Mouse (Mus musculus) heart, adult 2 months (tissue): Measurements from ENCODE around the gene 2010109A12Rik.

Experiments used
- CTCF ChIP-seq: fragments of 200-600 bp; IDR thresholded peaks from 2 replicates; pipeline ENCODE4 v1.8.1; 2022; ENCODE audit warnings: antibody characterized with exemption, mild to moderate bottlenecking, moderate library complexity
- POLR2A ChIP-seq: fragments of 200-500 bp; IDR thresholded peaks from 2 replicates; pipeline ENCODE4 v1.6.1; 2011; ENCODE audit warnings: mild to moderate bottlenecking, low read depth, low read length, control low read depth; ENCODE audit not compliant: insufficient read depth

DNA sequence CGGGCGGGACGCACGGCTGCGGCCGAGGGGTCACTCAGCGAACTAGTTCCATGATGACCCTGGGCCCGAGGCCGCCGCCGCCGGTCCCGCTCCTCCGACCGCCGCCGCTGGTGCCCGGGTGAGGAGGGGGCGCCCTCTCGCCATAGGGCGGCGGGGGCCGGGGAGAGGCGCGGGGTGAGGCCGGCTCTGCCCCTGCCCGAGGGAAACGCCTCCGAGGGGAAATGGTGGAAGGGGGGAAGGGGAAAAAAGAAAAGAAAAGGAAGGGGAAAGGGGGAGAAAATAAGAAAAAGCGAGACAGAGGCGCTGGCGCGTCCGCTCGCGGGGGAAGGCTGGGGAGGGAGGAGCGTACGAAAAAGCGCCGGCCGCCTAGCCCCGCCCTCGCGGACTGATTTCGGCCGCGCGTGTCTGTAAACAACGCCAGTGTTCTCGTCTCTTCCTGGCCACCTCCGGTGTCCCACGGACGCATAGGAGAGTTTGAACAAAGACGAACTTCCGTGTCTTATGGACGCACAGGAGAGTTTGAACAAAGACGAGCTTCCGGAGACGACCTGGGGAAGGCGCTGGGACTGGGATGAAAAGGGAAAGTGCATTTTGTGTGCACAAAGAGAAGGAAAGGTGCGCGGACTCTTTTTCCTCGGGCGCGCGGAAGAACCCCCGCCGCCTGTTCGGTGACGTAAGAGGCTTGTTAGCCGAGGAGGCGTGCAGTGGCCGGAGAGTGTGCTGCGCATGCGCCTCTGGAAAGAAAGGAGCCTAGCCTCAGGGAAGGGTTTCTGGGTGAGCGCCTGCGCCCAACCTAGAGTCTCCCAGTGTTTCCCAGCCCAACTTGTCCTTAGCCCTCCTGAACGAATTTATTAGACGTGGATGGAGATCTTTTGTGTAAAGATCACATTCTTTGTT lies at the start of gene 2010109A12Rik, which contains the start of gene Ccni:
- TF ChIP-seq POLR2A = peak; percentile 93
- TF ChIP-seq CTCF = no peak
